Mouse (Mus musculus) lung, adult 18-20 months (tissue): ENCODE measurements around the gene Nek3.
A peak's percentile ranks its signal among the peaks of the same experiment; 100 is the strongest.

Experiments
- DNase-seq, 2 experiments: peaks; one replicate each; pipeline ENCODE4 v3.0.0; 2022; ENCODE audit warnings: mixed read lengths in 2 of 2

The Nek3 gene

GRCm38 (mm10) chr8:22143764-22144491 is 22.3 kb downstream of the Nek3 start:
- no peak for DNase-seq

GRCm38 (mm10) chr8:22142592-22142991 is 23.6 kb downstream of the Nek3 start:
- no peak for DNase-seq

- DNase-seq, result no peak
Measured at GRCm38 (mm10) chr8:22141836-22142385, 24.3 kb downstream of the Nek3 start.

GRCm38 (mm10) chr8:22136462-22136861 is 29.8 kb downstream of the Nek3 start:
- peak; percentile 10 to 28 for DNase-seq

- DNase-seq, result no peak
Measured at GRCm38 (mm10) chr8:22134750-22135135, 31.5 kb downstream of the Nek3 start.

- DNase-seq, result no peak
Measured at GRCm38 (mm10) chr8:22134078-22134749, 32.0 kb downstream of the Nek3 start.

GRCm38 (mm10) chr8:22132062-22132461 is 34.2 kb downstream of the Nek3 start:
- peak in 1 of 2 experiments; percentile 10 for DNase-seq

- DNase-seq, result peak; percentile 37 to 57
Measured at GRCm38 (mm10) chr8:22124220-22125152, 41.7 kb downstream of the Nek3 start, which contains the start of gene Nek5. Nek5 (minus strand) TSS chr8:22125053.

GRCm38 (mm10) chr8:22107020-22107419 is 59.2 kb downstream of the Nek3 start:
- no peak for DNase-seq

GRCm38 (mm10) chr8:22091568-22091967 is 74.7 kb downstream of the Nek3 start:
- no peak for DNase-seq

GRCm38 (mm10) chr8:22089226-22089625 is 77.0 kb downstream of the Nek3 start:
- no peak for DNase-seq

- DNase-seq, result no peak
Measured at GRCm38 (mm10) chr8:22079313-22080007, 86.8 kb downstream of the Nek3 start.
